Mouse (Mus musculus) layer of hippocampus, postnatal 14 days (tissue): ENCODE measurements around the gene Cdc73. TPM values are rescaled to one million over a fixed set of nuclear protein-coding genes. Genes with fewer than 3 reads are reported as not detected.
A peak's percentile ranks its signal among the peaks of the same experiment; 100 is the strongest.
"Not testable (repeated sequence)": the region's sequence is repeated elsewhere in the genome, so short reads cannot be mapped to it uniquely, and the experiment has no call there.

Experiments used
- DNase-seq, 2 experiments: peaks; one replicate each; pipeline ENCODE4 v3.0.0; 2021 to 2022; ENCODE audit warnings: low spot score in 2 of 2, mixed read lengths in 1 of 2
- long read RNA-seq, 2 experiments: library from polyadenylated mRNA; stranded (forward); transcript quantifications; one replicate each; pipeline ENCODE4 v2.0.0; 2021
- total RNA-seq, 2 experiments: library from RNA; stranded (reverse); gene quantifications; 2 replicates each; pipeline ENCODE4 v1.2.3; 2021

Cdc73 gene
- 10 to 100 TPM; 52.0 to 55.0 TPM for total RNA-seq
- long read RNA-seq, experiment 1, full-length matches to known transcripts: 18 of 19 reads
- long read RNA-seq, experiment 1, partial matches to known transcripts: 0 of 19 reads
- long read RNA-seq, experiment 1, other reads (novel, unspliced or antisense): 1 of 19 reads
- long read RNA-seq, experiment 2, full-length matches to known transcripts: 11 of 17 reads
- long read RNA-seq, experiment 2, partial matches to known transcripts: 3 of 17 reads
- long read RNA-seq, experiment 2, other reads (novel, unspliced or antisense): 3 of 17 reads

- DNase-seq: peak; percentile 90 to 93
These were observed at the start of gene Cdc73 for GRCm38 (mm10) chr1:143702741-143703262. Gene Cdc73, minus strand, starts transcription at chr1:143702893.

GRCm38 (mm10) chr1:143745871-143746270 lies 43.2 kb upstream of the Cdc73 start:
- no peak for DNase-seq

- no peak for DNase-seq
These were observed 39.5 kb upstream of the Cdc73 start for GRCm38 (mm10) chr1:143742186-143742585.

- no peak for DNase-seq
These were observed 38.6 kb upstream of the Cdc73 start for GRCm38 (mm10) chr1:143741331-143741730.

- DNase-seq: peak; percentile 9 to 28
These were observed 37.9 kb upstream of the Cdc73 start for GRCm38 (mm10) chr1:143740581-143740980.

GRCm38 (mm10) chr1:143739361-143740350 lies 37.0 kb upstream of the Cdc73 start:
- peak; percentile 77 to 87 for DNase-seq

- no peak for DNase-seq
These were observed 36.1 kb upstream of the Cdc73 start for GRCm38 (mm10) chr1:143738811-143739210.

- DNase-seq: no peak
These were observed 31.3 kb upstream of the Cdc73 start for GRCm38 (mm10) chr1:143733914-143734410.

- no peak for DNase-seq
These were observed 29.0 kb upstream of the Cdc73 start for GRCm38 (mm10) chr1:143731691-143732090.

GRCm38 (mm10) chr1:143730899-143731298 lies 28.2 kb upstream of the Cdc73 start:
- no peak for DNase-seq

GRCm38 (mm10) chr1:143727701-143728445 lies 25.2 kb upstream of the Cdc73 start:
- no peak for DNase-seq

- no peak for DNase-seq
These were observed 21.9 kb upstream of the Cdc73 start for GRCm38 (mm10) chr1:143724456-143725064.

GRCm38 (mm10) chr1:143716038-143716437 lies 13.3 kb upstream of the Cdc73 start, which contains the start of gene Glrx2:
Gene Glrx2, plus strand, starts transcription at chr1:143716338.
- not testable (repeated sequence) for DNase-seq

- no peak for DNase-seq
These were observed 7.9 kb upstream of the Cdc73 start for GRCm38 (mm10) chr1:143710627-143710976.

- DNase-seq: no peak
These were observed 7.4 kb upstream of the Cdc73 start for GRCm38 (mm10) chr1:143709966-143710626.

- DNase-seq: no peak
These were observed 5.7 kb upstream of the Cdc73 start for GRCm38 (mm10) chr1:143708361-143708760.

- no peak for DNase-seq
These were observed 4.3 kb upstream of the Cdc73 start for GRCm38 (mm10) chr1:143707006-143707405.

GRCm38 (mm10) chr1:143702141-143702740 lies 452 bp downstream of the Cdc73 start:
- DNase-seq: peak in 1 of 2 experiments; percentile 41

- DNase-seq: no peak
These were observed 957 bp downstream of the Cdc73 start for GRCm38 (mm10) chr1:143701736-143702135.
